Mouse (Mus musculus) urinary bladder, adult 2 months (tissue): Measurements from ENCODE around the gene Comp. TPM values are rescaled to one million over a fixed set of nuclear protein-coding genes. Genes with fewer than 3 reads are reported as not detected.

ENCODE experiments used
- DNase-seq: peaks from one replicate; pipeline ENCODE4 v3.0.0; 2022; ENCODE audit warnings: low spot score
- polyA plus RNA-seq: library from polyadenylated mRNA; depleted of rRNA; stranded (reverse); fragments of >200 nt; gene quantifications from 2 replicates; pipeline ENCODE4 v1.2.3, GENCODE M21; 2012; rRNA removed

The Comp gene
- polyA plus RNA-seq: 0.22 and 0.23 TPM in 2 replicates

- DNase-seq: no peak
Observed at GRCm38 (mm10) chr8:70373397-70374317, at the start of gene Comp. TSS of gene Comp (plus strand) at chr8:70373558.

DNA sequence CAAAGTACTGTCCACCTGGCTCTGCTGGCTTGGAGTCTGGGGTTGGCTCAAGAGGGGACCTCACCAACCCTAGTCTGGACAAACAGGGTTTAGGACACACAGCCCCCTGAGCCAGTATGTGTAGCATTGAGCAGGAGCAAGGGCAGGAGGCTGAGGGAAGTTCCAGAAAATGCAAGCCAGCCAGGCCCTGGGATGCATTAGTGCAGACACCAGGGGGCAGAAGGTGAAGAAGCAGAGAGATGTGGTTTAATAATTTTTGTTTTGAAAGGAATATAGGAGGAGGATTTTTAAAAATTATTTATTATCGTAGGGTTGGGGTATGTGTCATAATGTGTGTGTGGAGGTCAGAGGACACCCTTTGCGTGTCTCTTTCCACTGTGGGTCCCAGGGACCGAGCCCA is 49.6 kb upstream of the Comp start:
- no peak for DNase-seq

DNA sequence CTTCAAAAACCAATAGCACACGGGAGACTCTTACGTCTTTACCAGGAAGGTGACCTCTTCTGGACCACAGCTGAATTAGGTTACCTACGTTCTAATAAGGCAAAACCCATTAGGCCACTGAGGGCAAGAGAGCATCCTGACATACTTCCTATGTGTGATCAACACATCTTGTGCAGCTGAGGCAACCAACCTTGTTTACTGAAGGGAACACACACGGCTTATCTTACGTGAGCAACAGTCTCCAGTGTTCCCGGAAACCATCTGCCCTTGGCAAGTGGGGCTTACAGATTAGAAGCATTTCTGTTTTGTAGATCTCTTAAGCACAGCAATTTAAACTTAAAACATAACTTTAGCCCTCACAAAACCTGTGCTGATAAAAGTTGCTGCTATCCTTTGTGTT is 45.8 kb upstream of the Comp start:
- no peak for DNase-seq

DNA sequence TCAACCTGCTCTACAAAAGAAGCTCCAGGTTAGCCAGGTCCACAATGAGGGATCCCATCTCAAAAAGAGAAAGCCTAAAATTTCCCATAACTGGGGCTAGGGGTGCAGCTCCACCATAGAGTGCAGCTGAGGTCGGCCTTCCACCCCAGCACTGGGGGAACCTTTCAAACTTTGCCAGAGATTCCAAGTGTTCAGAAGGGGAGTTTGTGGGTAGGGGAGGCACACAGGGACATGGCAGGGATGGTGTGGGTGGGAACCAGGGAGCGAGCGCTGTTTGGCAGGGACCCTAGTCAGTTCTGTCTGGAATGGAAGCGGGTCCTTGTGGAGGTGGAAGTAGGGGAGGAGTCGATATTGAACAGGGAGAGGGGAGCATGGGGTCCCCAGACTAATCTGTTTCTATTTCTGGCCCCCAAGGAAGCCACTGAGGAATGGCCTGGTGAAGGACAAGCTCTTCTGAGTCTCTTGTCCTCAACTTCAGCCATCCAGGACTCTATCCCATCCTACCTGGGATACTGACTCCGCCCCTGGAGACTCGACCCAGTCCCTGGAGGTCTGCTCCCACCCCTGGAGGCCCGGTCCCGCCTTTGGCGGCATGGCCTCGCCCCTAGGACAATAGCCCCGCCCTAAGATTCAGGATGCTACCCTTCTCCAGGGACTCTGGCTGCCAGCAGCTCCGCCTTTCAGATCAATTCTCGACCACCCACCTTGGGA is 44.1 kb upstream of the Comp start, which contains the start of gene Gdf1:
Gdf1 (plus strand) TSS at position 694 of the 711 bp plus-strand sequence.
- no peak for DNase-seq

DNA sequence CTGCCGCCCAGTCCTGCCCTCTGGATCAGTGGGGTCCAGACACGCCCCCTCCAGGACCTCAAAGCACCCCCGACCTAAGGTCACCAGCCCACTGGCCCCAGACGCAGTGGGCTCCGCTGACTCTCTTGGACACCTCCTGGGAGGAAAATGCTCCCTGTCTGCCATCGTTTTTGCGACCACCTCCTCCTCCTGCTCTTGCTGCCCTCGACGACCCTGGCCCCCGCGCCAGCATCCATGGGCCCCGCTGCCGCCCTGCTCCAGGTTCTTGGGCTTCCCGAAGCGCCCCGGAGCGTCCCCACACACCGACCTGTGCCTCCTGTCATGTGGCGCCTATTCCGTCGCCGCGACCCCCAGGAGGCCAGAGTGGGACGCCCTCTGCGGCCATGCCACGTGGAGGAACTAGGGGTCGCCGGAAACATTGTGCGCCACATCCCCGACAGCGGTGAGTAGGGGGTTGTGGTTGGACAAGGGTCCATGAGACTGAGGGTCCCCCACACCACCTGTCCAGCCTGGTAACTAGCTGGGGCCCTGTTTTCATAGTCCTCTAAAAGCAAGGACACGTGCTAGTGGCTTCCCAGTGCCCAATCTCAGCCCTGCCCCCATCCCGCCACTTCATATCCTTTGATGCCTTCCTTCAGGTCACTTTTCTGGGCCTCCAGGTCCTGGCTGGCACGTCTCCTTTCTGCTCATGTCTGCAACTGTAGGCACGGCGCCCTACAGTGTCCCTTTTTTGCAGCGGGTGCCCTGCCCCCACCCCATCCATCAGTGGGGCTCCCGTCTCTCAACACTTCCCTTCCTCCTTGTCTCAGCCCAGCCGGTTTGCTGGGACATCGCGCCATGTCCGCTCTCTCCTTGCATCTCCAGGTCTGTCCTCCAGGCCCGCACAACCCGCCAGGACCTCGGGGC is 43.3 kb upstream of the Comp start:
- no peak for DNase-seq

GRCm38 (mm10) chr8:70330741-70331364 is 42.5 kb upstream of the Comp start:
- no peak for DNase-seq

GRCm38 (mm10) chr8:70331526-70331925 is 41.8 kb upstream of the Comp start:
- DNase-seq: no peak

GRCm38 (mm10) chr8:70332070-70332877 is 41.1 kb upstream of the Comp start:
- DNase-seq: no peak

- DNase-seq: no peak
Observed at GRCm38 (mm10) chr8:70332878-70333202, 40.5 kb upstream of the Comp start.

- DNase-seq: no peak
Observed at GRCm38 (mm10) chr8:70338931-70339330, 34.4 kb upstream of the Comp start.

GRCm38 (mm10) chr8:70340659-70341058 is 32.7 kb upstream of the Comp start:
- no peak for DNase-seq

DNA sequence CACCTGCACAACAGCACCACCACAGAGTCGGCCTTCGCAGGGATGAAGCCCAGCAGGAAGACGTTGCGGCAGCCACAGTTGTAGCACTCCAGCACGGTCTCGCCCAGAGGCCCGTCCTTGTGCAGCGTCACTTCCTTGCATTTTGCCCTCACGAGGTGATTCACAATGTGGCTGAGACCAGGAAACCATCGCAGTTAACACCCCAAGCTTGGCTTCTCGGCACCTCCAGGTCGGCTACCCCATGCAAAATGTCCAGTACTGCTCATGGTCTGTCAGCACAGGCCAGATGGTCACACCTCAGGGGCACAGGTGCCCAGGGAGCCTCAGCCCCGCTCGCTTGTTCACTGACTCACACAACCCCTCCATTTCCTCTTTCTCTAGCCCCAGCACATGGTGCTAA is 31.4 kb upstream of the Comp start:
- DNase-seq: no peak

DNA sequence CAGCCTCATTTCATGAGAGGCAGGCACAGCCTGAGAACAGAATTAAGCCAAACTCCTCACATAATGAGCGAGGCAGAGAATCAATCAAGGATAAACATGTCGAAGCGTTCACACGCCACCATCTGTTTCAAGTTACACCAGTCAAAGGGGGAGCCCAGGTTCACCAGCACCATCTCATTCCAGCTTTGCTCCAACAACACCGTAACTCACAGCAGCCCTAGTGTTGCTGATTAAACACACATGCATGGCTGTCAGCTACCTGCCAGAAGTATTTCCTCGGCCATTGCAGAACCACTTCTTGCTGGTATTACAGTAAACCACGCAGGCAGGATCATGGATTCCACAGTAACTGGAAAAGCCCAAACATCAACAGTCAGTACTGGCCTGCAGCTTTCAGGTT is 30.3 kb upstream of the Comp start:
- no peak for DNase-seq

GRCm38 (mm10) chr8:70343696-70344095 is 29.7 kb upstream of the Comp start:
- DNase-seq: no peak

DNA sequence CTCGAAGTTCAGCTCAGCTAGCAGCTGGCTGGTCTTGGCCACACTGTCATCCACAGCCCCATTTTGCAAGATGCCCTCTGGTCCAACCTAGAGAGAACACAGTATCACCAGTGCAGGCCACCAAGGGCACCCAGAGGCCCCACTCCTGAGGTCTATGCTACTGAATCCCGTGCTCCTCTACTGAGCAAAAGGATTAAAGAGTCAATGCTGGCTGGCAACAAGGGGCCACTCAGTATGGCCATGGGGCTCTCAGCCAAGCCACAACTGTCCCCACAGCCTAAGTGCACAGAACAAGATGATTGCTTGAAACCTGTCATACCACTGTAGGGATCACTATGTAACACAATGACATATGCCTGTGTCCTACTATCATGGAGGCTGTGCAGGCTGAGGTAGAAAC is 29.1 kb upstream of the Comp start:
- no peak for DNase-seq

DNA sequence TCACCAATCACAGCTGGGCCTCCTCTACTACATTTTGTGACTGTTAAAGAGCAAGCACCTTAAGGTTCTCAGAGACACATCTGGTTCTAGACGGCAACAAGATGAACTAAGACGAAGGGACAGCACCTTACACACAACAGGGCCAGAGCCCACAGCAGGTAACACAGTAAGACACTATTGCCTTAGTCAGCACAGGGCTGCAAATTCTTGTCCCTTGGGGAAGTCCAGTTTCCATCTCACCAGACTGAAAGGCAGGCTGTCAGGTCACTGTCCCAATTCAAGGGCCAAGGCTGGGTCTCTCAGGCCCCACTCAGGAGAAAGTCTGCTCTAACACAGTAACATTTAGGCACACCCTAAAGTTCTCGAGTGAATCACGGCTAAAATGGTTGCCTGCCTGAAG is 25.9 kb upstream of the Comp start:
- DNase-seq: no peak

DNA sequence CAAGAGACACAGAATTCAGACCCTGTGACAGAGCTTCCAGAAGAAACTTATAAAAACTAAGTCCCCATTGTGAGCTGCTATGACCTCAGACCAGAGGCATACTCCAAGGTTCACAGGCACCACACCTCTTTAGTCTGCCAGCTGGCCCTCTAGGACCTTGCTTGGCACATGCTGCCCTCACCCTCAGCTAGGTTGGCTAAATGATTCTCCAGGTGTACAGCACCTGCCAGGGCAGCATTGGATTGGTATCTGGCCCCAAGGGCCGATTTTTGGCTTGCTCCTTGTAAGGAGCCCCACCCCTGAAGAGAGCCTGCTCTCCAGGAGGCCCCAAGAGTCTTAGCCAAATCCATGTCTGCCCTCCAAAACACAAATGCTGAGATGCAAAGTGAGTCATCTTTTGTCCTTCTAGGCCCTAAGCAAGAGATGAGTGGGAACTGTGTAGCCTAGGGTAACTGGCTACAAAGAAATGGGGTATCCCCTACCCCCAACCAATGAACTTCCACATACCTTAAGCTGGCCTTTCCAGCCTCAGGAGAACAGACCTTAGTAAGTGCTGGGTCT is 25.4 kb upstream of the Comp start:
- DNase-seq: no peak

DNA sequence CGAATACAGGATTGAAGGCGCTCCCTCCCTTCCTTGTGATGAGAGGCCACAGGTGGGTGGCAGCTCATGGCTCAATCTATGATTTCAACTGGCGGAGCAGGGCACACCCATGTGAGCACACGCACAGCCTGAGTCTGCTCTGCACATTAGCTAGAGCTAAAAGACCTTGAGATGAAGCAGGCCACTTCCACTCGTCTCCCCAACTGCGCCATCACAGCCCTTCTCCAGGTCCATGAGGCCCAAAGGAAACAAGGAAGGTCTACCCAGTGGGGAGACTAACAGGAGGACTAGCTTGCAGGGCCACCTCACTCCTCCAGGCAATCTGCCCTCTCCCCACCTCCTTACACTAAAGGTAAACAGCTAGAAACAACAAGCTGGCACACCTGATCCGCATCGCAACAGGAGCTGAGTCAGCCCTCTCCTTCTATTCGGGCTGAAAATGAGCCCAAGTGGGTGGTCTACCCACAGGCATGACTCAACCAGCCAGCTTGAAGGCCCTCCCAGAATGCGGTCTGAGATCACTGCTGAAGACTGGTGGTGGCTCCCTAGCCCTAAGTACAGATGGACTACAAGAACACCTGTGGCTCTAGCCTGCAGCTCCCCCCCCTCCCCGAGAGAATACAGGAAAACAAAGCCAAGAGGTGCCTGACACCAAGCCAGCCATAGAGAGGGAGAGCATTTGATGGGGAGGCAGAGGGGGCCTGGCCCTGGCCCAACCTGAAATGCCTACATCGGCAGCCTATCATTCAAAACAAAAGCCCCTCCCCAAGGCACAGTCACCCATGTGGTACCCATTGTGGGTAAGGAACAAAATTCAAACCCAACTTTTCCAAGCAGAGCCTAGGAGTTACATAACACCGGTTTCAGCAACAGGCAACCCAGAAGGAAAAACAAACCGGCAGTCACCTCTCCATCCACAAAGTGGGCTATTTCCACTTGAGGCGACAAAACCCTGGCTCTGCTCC is 22.0 kb upstream of the Comp start:
- no peak for DNase-seq

GRCm38 (mm10) chr8:70352000-70352384 is 21.4 kb upstream of the Comp start:
- no peak for DNase-seq
